Mouse (Mus musculus): ENCODE measurements around the gene Pde4d. TPM values are rescaled to one million over a fixed set of nuclear protein-coding genes. Genes with fewer than 3 reads are reported as not detected.

Gene Pde4d
- polyA plus RNA-seq, 1 experiment from 2014 or later = 8.7 TPM

- Histone ChIP-seq H3K4me2 (no peak overlapping the region), H3K9me3 (ENCODE audit: control insufficient read depth, low read length) (no peaks in the 10 kb centered on the region), H3K4me3 (ENCODE audit: low read depth, low read length) (no peak overlapping the region), H3K9ac (ENCODE audit: low read length) (no peak overlapping the region), H3K36me3 (ENCODE audit: control insufficient read depth, insufficient read depth, low read length) (no peaks in the 10 kb centered on the region), H3K27me3 (ENCODE audit: control insufficient read depth, insufficient read depth, low read length) (no peaks in the 10 kb centered on the region), H3K4me1 (ENCODE audit: control insufficient read depth, insufficient read depth, low read length) (no peaks in the 10 kb centered on the region), H3K27ac (ENCODE audit: low read depth, low read length) (no peak overlapping the region)
- no peak for ATAC-seq (ENCODE audit: low FRiP score)
- DNase-seq (ENCODE audit: low spot score, missing footprints) = peak; percentile 44
- WGBS = 84% methylated on average over 8 of the region's 8 CpGs
Measured at GRCm38 (mm10) chr13:109388626-109389220, 939.0 kb downstream of the Pde4d start.

- 88% methylated on average over 4 of the region's 4 CpGs for WGBS
- no peak overlapping the region for H3K4me2 ChIP-seq
- no peak overlapping the region for H3K27ac ChIP-seq (ENCODE audit: low read depth, low read length)
- H3K4me3 ChIP-seq (ENCODE audit: low read depth, low read length) = no peak overlapping the region
- no peaks in the 10 kb centered on the region for H3K9me3 ChIP-seq (ENCODE audit: control insufficient read depth, low read length)
- no peak overlapping the region for H3K9ac ChIP-seq (ENCODE audit: low read length)
- no peaks in the 10 kb centered on the region for H3K4me1 ChIP-seq (ENCODE audit: control insufficient read depth, insufficient read depth, low read length)
- ATAC-seq (ENCODE audit: low FRiP score) = no peak
- H3K27me3 ChIP-seq (ENCODE audit: control insufficient read depth, insufficient read depth, low read length) = no peaks in the 10 kb centered on the region
- H3K36me3 ChIP-seq (ENCODE audit: control insufficient read depth, insufficient read depth, low read length) = no peaks in the 10 kb centered on the region
- peak; percentile 31 for DNase-seq (ENCODE audit: low spot score, missing footprints)
Measured at GRCm38 (mm10) chr13:109402396-109402795, 952.6 kb downstream of the Pde4d start.

- ATAC-seq (ENCODE audit: low FRiP score) = no peak
- Histone ChIP-seq H3K27me3 (ENCODE audit: control insufficient read depth, insufficient read depth, low read length) (no peaks in the 10 kb centered on the region), H3K36me3 (ENCODE audit: control insufficient read depth, insufficient read depth, low read length) (no peaks in the 10 kb centered on the region), H3K4me1 (ENCODE audit: control insufficient read depth, insufficient read depth, low read length) (no peaks in the 10 kb centered on the region), H3K27ac (ENCODE audit: low read depth, low read length) (no peak overlapping the region), H3K9ac (ENCODE audit: low read length) (no peak overlapping the region), H3K4me2 (no peak overlapping the region), H3K4me3 (ENCODE audit: low read depth, low read length) (no peak overlapping the region), H3K9me3 (ENCODE audit: control insufficient read depth, low read length) (no peaks in the 10 kb centered on the region)
- WGBS = 47% methylated on average over 2 of the region's 2 CpGs
- peak; percentile 59 for DNase-seq (ENCODE audit: low spot score, missing footprints)
Measured at GRCm38 (mm10) chr13:109402936-109403335, 953.2 kb downstream of the Pde4d start.

- 92% methylated on average over 8 of the region's 8 CpGs for WGBS
Measured at GRCm38 (mm10) chr13:109406341-109406740, 956.6 kb downstream of the Pde4d start.

GRCm38 (mm10) chr13:109407371-109407770 lies 957.6 kb downstream of the Pde4d start:
- Histone ChIP-seq H3K27ac (ENCODE audit: low read depth, low read length) (no peak overlapping the region), H3K4me2 (no peak overlapping the region), H3K36me3 (ENCODE audit: control insufficient read depth, insufficient read depth, low read length) (no peaks in the 10 kb centered on the region), H3K4me1 (ENCODE audit: control insufficient read depth, insufficient read depth, low read length) (no peaks in the 10 kb centered on the region), H3K4me3 (ENCODE audit: low read depth, low read length) (no peak overlapping the region), H3K27me3 (ENCODE audit: control insufficient read depth, insufficient read depth, low read length) (no peaks in the 10 kb centered on the region), H3K9ac (ENCODE audit: low read length) (no peak overlapping the region), H3K9me3 (ENCODE audit: control insufficient read depth, low read length) (no peaks in the 10 kb centered on the region)
- WGBS = 44% methylated on average over 3 of the region's 3 CpGs
- ATAC-seq (ENCODE audit: low FRiP score) (0 out of 2 replicates have a peak, but pooled peaks have one; percentile 19), DNase-seq (ENCODE audit: low spot score, missing footprints) (peak; percentile 75)

More at GRCm38 (mm10) chr13:109406341-109406740, 956.6 kb downstream of the Pde4d start:
- ATAC-seq (ENCODE audit: low FRiP score) (no peak), DNase-seq (ENCODE audit: low spot score, missing footprints) (no peak)
- H3K27me3 ChIP-seq (ENCODE audit: control insufficient read depth, insufficient read depth, low read length) = no peaks in the 10 kb centered on the region
- no peaks in the 10 kb centered on the region for H3K4me1 ChIP-seq (ENCODE audit: control insufficient read depth, insufficient read depth, low read length)
- no peak overlapping the region for H3K27ac ChIP-seq (ENCODE audit: low read depth, low read length)
- H3K9me3 ChIP-seq (ENCODE audit: control insufficient read depth, low read length) = no peaks in the 10 kb centered on the region
- H3K4me3 ChIP-seq (ENCODE audit: low read depth, low read length) = no peak overlapping the region
- no peak overlapping the region for H3K9ac ChIP-seq (ENCODE audit: low read length)
- no peaks in the 10 kb centered on the region for H3K36me3 ChIP-seq (ENCODE audit: control insufficient read depth, insufficient read depth, low read length)
- no peak overlapping the region for H3K4me2 ChIP-seq

- Histone ChIP-seq H3K9ac (ENCODE audit: low read length) (no peak overlapping the region), H3K27ac (ENCODE audit: low read depth, low read length) (no peak overlapping the region), H3K9me3 (ENCODE audit: control insufficient read depth, low read length) (peaks cover 3% of the 10 kb centered on the region; the same call in 1 of the 2 replicates), H3K4me1 (ENCODE audit: control insufficient read depth, insufficient read depth, low read length) (no peaks in the 10 kb centered on the region), H3K4me2 (no peak overlapping the region), H3K27me3 (ENCODE audit: control insufficient read depth, insufficient read depth, low read length) (no peaks in the 10 kb centered on the region), H3K4me3 (ENCODE audit: low read depth, low read length) (no peak overlapping the region), H3K36me3 (ENCODE audit: control insufficient read depth, insufficient read depth, low read length) (no peaks in the 10 kb centered on the region)
- ATAC-seq (ENCODE audit: low FRiP score) = no peak
- WGBS = 68% methylated on average over 3 of the region's 3 CpGs
- peak; percentile 80 for DNase-seq (ENCODE audit: low spot score, missing footprints)
Measured at GRCm38 (mm10) chr13:109420426-109420825, 970.7 kb downstream of the Pde4d start.

- no peaks in the 10 kb centered on the region for H3K4me1 ChIP-seq (ENCODE audit: control insufficient read depth, insufficient read depth, low read length)
- no peak overlapping the region for H3K4me2 ChIP-seq
- no peaks in the 10 kb centered on the region for H3K27me3 ChIP-seq (ENCODE audit: control insufficient read depth, insufficient read depth, low read length)
- ATAC-seq (ENCODE audit: low FRiP score) = no peak
- no peak overlapping the region for H3K9ac ChIP-seq (ENCODE audit: low read length)
- 87% methylated on average over 2 of the region's 2 CpGs for WGBS
- peaks cover 3% of the 10 kb centered on the region; the same call in 1 of the 2 replicates for H3K9me3 ChIP-seq (ENCODE audit: control insufficient read depth, low read length)
- DNase-seq (ENCODE audit: low spot score, missing footprints) = peak; percentile 69
- no peak overlapping the region for H3K4me3 ChIP-seq (ENCODE audit: low read depth, low read length)
- no peaks in the 10 kb centered on the region for H3K36me3 ChIP-seq (ENCODE audit: control insufficient read depth, insufficient read depth, low read length)
- H3K27ac ChIP-seq (ENCODE audit: low read depth, low read length) = no peak overlapping the region
Measured at GRCm38 (mm10) chr13:109424906-109425305, 975.2 kb downstream of the Pde4d start.

- no peaks in the 10 kb centered on the region for H3K27me3 ChIP-seq (ENCODE audit: control insufficient read depth, insufficient read depth, low read length)
- H3K9me3 ChIP-seq (ENCODE audit: control insufficient read depth, low read length) = peaks cover 3% of the 10 kb centered on the region; the same call in 1 of the 2 replicates
- H3K27ac ChIP-seq (ENCODE audit: low read depth, low read length) = no peak overlapping the region
- no peaks in the 10 kb centered on the region for H3K36me3 ChIP-seq (ENCODE audit: control insufficient read depth, insufficient read depth, low read length)
- H3K4me2 ChIP-seq = no peak overlapping the region
- no peak for ATAC-seq (ENCODE audit: low FRiP score)
- 85% methylated on average over 13 of the region's 13 CpGs for WGBS
- no peak for DNase-seq (ENCODE audit: low spot score, missing footprints)
- H3K4me3 ChIP-seq (ENCODE audit: low read depth, low read length) = no peak overlapping the region
- no peaks in the 10 kb centered on the region for H3K4me1 ChIP-seq (ENCODE audit: control insufficient read depth, insufficient read depth, low read length)
- no peak overlapping the region for H3K9ac ChIP-seq (ENCODE audit: low read length)
Measured at GRCm38 (mm10) chr13:109425548-109425947, 975.8 kb downstream of the Pde4d start.

- Histone ChIP-seq H3K9ac (ENCODE audit: low read length) (no peak overlapping the region), H3K27me3 (ENCODE audit: control insufficient read depth, insufficient read depth, low read length) (no peaks in the 10 kb centered on the region), H3K4me2 (no peak overlapping the region), H3K4me1 (ENCODE audit: control insufficient read depth, insufficient read depth, low read length) (no peaks in the 10 kb centered on the region), H3K4me3 (ENCODE audit: low read depth, low read length) (no peak overlapping the region), H3K27ac (ENCODE audit: low read depth, low read length) (no peak overlapping the region), H3K9me3 (ENCODE audit: control insufficient read depth, low read length) (peaks cover 3% of the 10 kb centered on the region; the same call in 1 of the 2 replicates), H3K36me3 (ENCODE audit: control insufficient read depth, insufficient read depth, low read length) (no peaks in the 10 kb centered on the region)
- DNase-seq (ENCODE audit: low spot score, missing footprints) = peak; percentile 59
- no peak for ATAC-seq (ENCODE audit: low FRiP score)
- 92% methylated on average over 5 of the region's 5 CpGs for WGBS
Measured at GRCm38 (mm10) chr13:109426058-109426457, 976.3 kb downstream of the Pde4d start.

All from midbrain, embryonic 11.5 days (tissue).